ENCODE assay signal across 7 mouse cellular contexts in genomic region chr7:134224741-134225612, GRCm38 (mm10). TPM values are rescaled to one million over a fixed set of nuclear protein-coding genes. Genes with fewer than 3 reads are reported as not detected.
DNase-seq lines count a peak whose midpoint lies in the region; ATAC-seq lines count a peak whose summit lies in the region.

No protein-coding gene starts in this region.

- H3K9ac ChIP-seq in intestine, embryonic 14.5 days (ENCODE audit: low read length): peak overlapping the region; percentile 59
- peak overlapping the region; percentile 56 for H3K9ac ChIP-seq in midbrain, embryonic 12.5 days (replicated peaks)
- peak overlapping the region; percentile 73 for H3K9ac ChIP-seq in stomach, embryonic 16.5 days (ENCODE audit: low read length)

- WGBS in intestine, embryonic 14.5 days: under 1% methylated on average over 77 of the region's 90 CpGs
- under 1% methylated on average over 90 of the region's 90 CpGs for WGBS in midbrain, embryonic 12.5 days
- under 1% methylated on average over 87 of the region's 90 CpGs for WGBS in stomach, embryonic 16.5 days

- peak; percentile 63 for ATAC-seq in intestine, embryonic 14.5 days (replicated peaks; ENCODE audit: low FRiP score, low TSS enrichment, low read depth)
- ATAC-seq in midbrain, embryonic 12.5 days (ENCODE audit: low FRiP score, low read depth): peak; percentile 78
- ATAC-seq in stomach, embryonic 16.5 days (ENCODE audit: insufficient read depth, low FRiP score): peak; percentile 65; the same call in 1 of the 2 replicates

- H3K36me3 ChIP-seq in intestine, embryonic 14.5 days (ENCODE audit: control insufficient read depth, insufficient read depth, low read length): no peaks in the 10 kb centered on the region
- no peaks in the 10 kb centered on the region for H3K36me3 ChIP-seq in midbrain, embryonic 12.5 days
- H3K36me3 ChIP-seq in stomach, embryonic 16.5 days (ENCODE audit: control insufficient read depth, insufficient read depth, low read length): no peaks in the 10 kb centered on the region

- peaks cover 5% of the 10 kb centered on the region for H3K27me3 ChIP-seq in intestine, embryonic 14.5 days (replicated peaks; ENCODE audit: control insufficient read depth, insufficient read depth, low read length)
- H3K27me3 ChIP-seq in midbrain, embryonic 12.5 days: peaks cover 40% of the 10 kb centered on the region
- H3K27me3 ChIP-seq in stomach, embryonic 16.5 days (ENCODE audit: control insufficient read depth, insufficient read depth, low read length): peaks cover 19% of the 10 kb centered on the region; the same call in 1 of the 2 replicates

- intact Hi-C loops in left cerebral cortex, postnatal 25 days (cut with DNase I): loop anchor here (2.0 kb wide), 1 partner anchor 368 kb away; no protein-coding TSS in a partner anchor

- H3K9me3 ChIP-seq in intestine, embryonic 14.5 days (ENCODE audit: control insufficient read depth, low read length): no peaks in the 10 kb centered on the region
- no peaks in the 10 kb centered on the region for H3K9me3 ChIP-seq in midbrain, embryonic 12.5 days
- H3K9me3 ChIP-seq in stomach, embryonic 16.5 days (replicated peaks; ENCODE audit: control insufficient read depth, low read length): no peaks in the 10 kb centered on the region

- peak overlapping the region; percentile 54 for H3K4me3 ChIP-seq in intestine, embryonic 14.5 days (ENCODE audit: low read depth, low read length)
- peak overlapping the region; percentile 63 for H3K4me3 ChIP-seq in midbrain, embryonic 12.5 days
- H3K4me3 ChIP-seq in stomach, embryonic 16.5 days (replicated peaks; ENCODE audit: low read length): peak overlapping the region; percentile 59

- H3K27ac ChIP-seq in intestine, embryonic 14.5 days (ENCODE audit: low read depth): peak overlapping the region; percentile 60
- peak overlapping the region; percentile 40; the same call in 1 of the 2 replicates for H3K27ac ChIP-seq in midbrain, embryonic 12.5 days (replicated peaks)
- peak overlapping the region; percentile 54 for H3K27ac ChIP-seq in stomach, embryonic 16.5 days (ENCODE audit: low read length)

- peak; percentile 62 to 64 for DNase-seq in adrenal gland, adult 18-20 months (ENCODE audit: low spot score in 2 of 2)
- DNase-seq in embryo, embryonic 10.5 days (ENCODE audit: low spot score): peak; percentile 75
- DNase-seq in gastrocnemius, postnatal 25 days: peak; percentile 62
- peak; percentile 83 for DNase-seq in intestine, embryonic 14.5 days (ENCODE audit: low spot score)
- DNase-seq in left cerebral cortex, postnatal 25 days (ENCODE audit: low spot score in 2 of 2): peak; percentile 55 to 65

- H3K4me1 ChIP-seq in intestine, embryonic 14.5 days (replicated peaks; ENCODE audit: control insufficient read depth, insufficient read depth, low read length): peaks cover 15% of the 10 kb centered on the region
- peaks cover 25% of the 10 kb centered on the region for H3K4me1 ChIP-seq in midbrain, embryonic 12.5 days
- peaks cover 7% of the 10 kb centered on the region; the same call in 1 of the 2 replicates for H3K4me1 ChIP-seq in stomach, embryonic 16.5 days (ENCODE audit: control insufficient read depth, insufficient read depth, low read length)

- peak overlapping the region; percentile 91 for H3K4me2 ChIP-seq in intestine, embryonic 14.5 days (ENCODE audit: low read length)
- peak overlapping the region; percentile 97 for H3K4me2 ChIP-seq in midbrain, embryonic 12.5 days (replicated peaks)
- peak overlapping the region; percentile 86 for H3K4me2 ChIP-seq in stomach, embryonic 16.5 days (ENCODE audit: low read depth, low read length)

RNA-seq across cellular contexts. Expression of gene Adam12, which starts 7.0 kb away (rescaled TPM):
- total RNA-seq in adrenal gland, adult 18-20 months (2021): 10 to 100 TPM in 1 of 2 experiments, 1 to 10 TPM in 1; 7.2 to 11.1 TPM
- total RNA-seq in gastrocnemius, postnatal 25 days (2021): 1 to 10 TPM; 1.9 to 2.8 TPM
- polyA plus RNA-seq in intestine, embryonic 14.5 days (2014; fragmentation: Nextera tagmentation; extraction: Ambion mirVana): 13.8 and 15.1 TPM in 2 replicates
- total RNA-seq in left cerebral cortex, postnatal 25 days (2021): 1 to 10 TPM; 3.8 to 6.0 TPM
- 3.0 and 3.5 TPM in 2 replicates for polyA plus RNA-seq in midbrain, embryonic 12.5 days (2016; fragmentation: Nextera tagmentation; extraction: Ambion mirVana)
- 3.6 and 4.4 TPM in 2 replicates for polyA plus RNA-seq in stomach, embryonic 16.5 days (2015; fragmentation: Nextera tagmentation; extraction: Ambion mirVana)

Comparison
In these comparisons a context has a peak if more than half of its experiments do, and no peak if none do; other contexts are left out.
1. Peak in every context shown above with its lines: DNase-seq, ATAC-seq, H3K4me3 ChIP-seq and H3K27ac ChIP-seq.